Mouse (Mus musculus) lung, postnatal 0 days (tissue): Measurements from ENCODE around the gene Sult6b1.

Experiments used
- CTCF ChIP-seq: IDR thresholded peaks from 2 replicates; pipeline ENCODE4 v1.5.1; 2016; ENCODE audit warnings: antibody characterized with exemption, mild to moderate bottlenecking
- EP300 ChIP-seq: IDR thresholded peaks from 2 replicates; pipeline ENCODE4 v1.6.1; 2016; ENCODE audit warnings: antibody characterized with exemption, mild to moderate bottlenecking, control low read depth

DNA sequence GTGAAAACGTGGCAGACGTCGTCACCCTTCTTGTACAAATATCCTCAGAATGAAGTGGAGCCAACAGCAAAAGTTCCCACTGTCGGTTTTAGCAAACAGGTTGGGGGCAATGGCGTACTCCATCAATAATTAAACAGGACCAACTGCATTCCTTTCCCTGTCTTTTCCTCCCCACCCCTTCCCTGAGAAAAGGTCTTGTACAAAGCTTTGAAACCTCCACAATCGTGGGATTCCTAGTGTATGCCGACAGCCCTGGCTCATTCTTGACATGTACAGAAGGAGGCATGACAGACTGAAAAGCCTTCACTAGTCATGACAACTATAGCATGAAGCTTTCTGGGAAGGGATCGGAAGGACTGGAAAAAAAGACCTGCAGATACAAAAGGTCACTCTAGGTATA lies 46.4 kb upstream of the Sult6b1 start:
- TF ChIP-seq CTCF (no peak), EP300 (no peak)
